Mouse (Mus musculus): ENCODE data around the gene Abcb10. TPM values are rescaled to one million over a fixed set of nuclear protein-coding genes. Genes with fewer than 3 reads are reported as not detected.
A peak's percentile ranks its signal among the peaks of the same experiment; 100 is the strongest.

Abcb10 gene
- polyA plus RNA-seq, 1 experiment, result 15.2 TPM

DNA sequence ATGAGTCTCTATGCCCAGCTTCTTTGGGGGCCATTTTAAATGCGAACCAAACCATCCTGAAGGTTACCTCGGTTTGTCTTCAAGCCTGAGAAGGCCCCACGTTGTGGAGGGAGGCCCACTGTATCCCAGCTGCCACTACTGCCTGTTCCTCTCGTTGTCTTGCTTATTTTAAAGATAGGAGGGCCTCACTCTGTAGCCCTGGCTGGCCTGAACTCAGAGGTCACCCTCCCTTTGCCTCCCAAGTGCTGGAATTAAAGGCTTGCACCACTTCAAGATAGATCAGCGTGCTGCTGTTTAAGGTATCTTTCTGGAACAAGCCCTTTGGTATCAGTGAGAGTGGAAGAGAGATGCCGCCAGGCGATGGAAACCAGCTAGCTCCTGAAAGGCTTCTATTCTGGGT is 6.2 kb upstream of the Abcb10 start:
- Histone ChIP-seq H3K9me3 (ENCODE audit: control insufficient read depth, low read length) (no peaks in the 10 kb centered on the region), H3K4me1 (ENCODE audit: control insufficient read depth) (peaks cover 91% of the 10 kb centered on the region), H3K4me3 (replicated peaks) (peak overlapping the region; percentile 63), H3K36me3 (ENCODE audit: control insufficient read depth) (peaks cover 67% of the 10 kb centered on the region), H3K27me3 (ENCODE audit: control insufficient read depth) (no peaks in the 10 kb centered on the region)
- TF ChIP-seq TAL1 (IDR thresholded peaks at IDR 0.05; ENCODE audit: low read length), result no peak
- no peak for TF ChIP-seq GATA1 (IDR thresholded peaks at IDR 0.05; ENCODE audit: low read length)

DNA sequence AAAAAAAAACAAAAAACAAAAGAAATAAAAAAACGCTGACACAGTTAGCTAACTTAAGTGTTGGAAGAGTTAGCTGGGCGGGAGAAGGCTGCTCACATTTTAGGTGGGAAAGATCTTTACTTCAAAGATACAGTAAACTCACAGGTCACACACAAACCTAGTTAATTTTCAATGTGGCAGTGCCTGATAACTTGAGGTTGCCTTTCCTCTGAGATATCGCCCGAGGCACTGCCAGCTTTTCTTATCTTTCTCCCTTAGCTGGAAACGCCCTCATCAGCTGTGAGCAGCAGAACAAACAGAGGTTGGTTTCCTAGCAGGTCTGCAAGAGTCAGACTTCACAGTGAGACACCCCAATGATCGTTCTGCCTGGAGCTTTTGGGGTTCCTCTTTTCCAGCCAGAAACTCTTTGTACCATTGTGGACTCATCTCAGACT is 5.7 kb upstream of the Abcb10 start:
- no peaks in the 10 kb centered on the region for H3K9me3 ChIP-seq (ENCODE audit: control insufficient read depth, low read length)
- H3K36me3 ChIP-seq (ENCODE audit: control insufficient read depth), result peaks cover 64% of the 10 kb centered on the region
- peak overlapping the region; percentile 63 for H3K4me3 ChIP-seq (replicated peaks)
- H3K4me1 ChIP-seq (ENCODE audit: control insufficient read depth), result peaks cover 91% of the 10 kb centered on the region
- TF ChIP-seq TAL1 (IDR thresholded peaks at IDR 0.05; ENCODE audit: low read length), result peak; percentile 95
- peak; percentile 100 for TF ChIP-seq GATA1 (IDR thresholded peaks at IDR 0.05; ENCODE audit: low read length)
- H3K27me3 ChIP-seq (ENCODE audit: control insufficient read depth), result no peaks in the 10 kb centered on the region

- TF ChIP-seq GATA1 (IDR thresholded peaks at IDR 0.05; ENCODE audit: low read length), result no peak
- no peak for TF ChIP-seq TAL1 (IDR thresholded peaks at IDR 0.05; ENCODE audit: low read length)
- Histone ChIP-seq H3K27me3 (ENCODE audit: control insufficient read depth) (no peaks in the 10 kb centered on the region), H3K9me3 (ENCODE audit: control insufficient read depth, low read length) (no peaks in the 10 kb centered on the region), H3K4me3 (replicated peaks) (peak overlapping the region; percentile 74), H3K36me3 (ENCODE audit: control insufficient read depth) (peaks cover 80% of the 10 kb centered on the region), H3K4me1 (ENCODE audit: control insufficient read depth) (peaks cover 64% of the 10 kb centered on the region)
These were observed 580 bp downstream of the Abcb10 start for GRCm38 (mm10) chr8:123982291-123982793.

DNA sequence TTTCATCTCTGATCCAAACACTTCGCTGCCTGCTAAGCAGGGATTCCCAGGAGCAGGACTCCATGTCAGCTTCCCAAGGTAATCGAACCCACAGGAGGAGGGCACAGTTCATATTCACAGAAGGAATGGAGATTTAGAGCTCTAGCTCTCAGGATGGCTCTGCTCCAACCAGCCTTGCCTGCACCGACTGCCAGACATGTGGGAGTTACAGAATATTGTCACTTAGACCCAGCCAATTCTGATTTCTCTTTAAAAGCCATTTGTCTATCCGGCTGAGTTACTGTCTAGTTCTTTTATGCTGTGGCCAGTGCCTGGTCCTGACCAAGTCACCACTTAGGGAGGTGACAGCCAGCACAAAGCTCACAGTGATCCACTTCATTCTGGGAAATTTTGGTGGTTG is 1.2 kb downstream of the Abcb10 start:
- TF ChIP-seq TAL1 (IDR thresholded peaks at IDR 0.05; ENCODE audit: low read length), result no peak
- no peak for TF ChIP-seq GATA1 (IDR thresholded peaks at IDR 0.05; ENCODE audit: low read length)
- peaks cover 80% of the 10 kb centered on the region for H3K36me3 ChIP-seq (ENCODE audit: control insufficient read depth)
- H3K4me1 ChIP-seq (ENCODE audit: control insufficient read depth), result peaks cover 63% of the 10 kb centered on the region
- H3K27me3 ChIP-seq (ENCODE audit: control insufficient read depth), result no peaks in the 10 kb centered on the region
- H3K4me3 ChIP-seq (replicated peaks), result peak overlapping the region; percentile 74
- H3K9me3 ChIP-seq (ENCODE audit: control insufficient read depth, low read length), result no peaks in the 10 kb centered on the region

- H3K27me3 ChIP-seq (ENCODE audit: control insufficient read depth), result no peaks in the 10 kb centered on the region
- no peaks in the 10 kb centered on the region; the same call in 1 of the 2 replicates for H3K9me3 ChIP-seq (ENCODE audit: control insufficient read depth, low read length)
- H3K36me3 ChIP-seq (ENCODE audit: control insufficient read depth), result peaks cover 88% of the 10 kb centered on the region
- peaks cover 63% of the 10 kb centered on the region for H3K4me1 ChIP-seq (ENCODE audit: control insufficient read depth)
- H3K4me3 ChIP-seq (replicated peaks), result peak overlapping the region; percentile 74
- TF ChIP-seq TAL1 (IDR thresholded peaks at IDR 0.05; ENCODE audit: low read length) (no peak), GATA1 (IDR thresholded peaks at IDR 0.05; ENCODE audit: low read length) (no peak; the same call in 1 of the 2 replicates)
These were observed 2.7 kb downstream of the Abcb10 start for GRCm38 (mm10) chr8:123980239-123980638.

GRCm38 (mm10) chr8:123978926-123979325 is 4.0 kb downstream of the Abcb10 start:
- Histone ChIP-seq H3K27me3 (ENCODE audit: control insufficient read depth) (no peaks in the 10 kb centered on the region), H3K4me3 (replicated peaks) (peak overlapping the region; percentile 74), H3K36me3 (ENCODE audit: control insufficient read depth) (peaks cover 91% of the 10 kb centered on the region), H3K9me3 (ENCODE audit: control insufficient read depth, low read length) (no peaks in the 10 kb centered on the region; the same call in 1 of the 2 replicates), H3K4me1 (ENCODE audit: control insufficient read depth) (peaks cover 59% of the 10 kb centered on the region)
- no peak; the same call in 2 of the 3 replicates for TF ChIP-seq TAL1 (IDR thresholded peaks at IDR 0.05; ENCODE audit: low read length)
- TF ChIP-seq GATA1 (IDR thresholded peaks at IDR 0.05; ENCODE audit: low read length), result 0 out of 2 replicates have a peak, but pooled peaks have one; percentile 26

- Histone ChIP-seq H3K9me3 (ENCODE audit: control insufficient read depth, low read length) (no peaks in the 10 kb centered on the region; the same call in 1 of the 2 replicates), H3K4me3 (replicated peaks) (peak overlapping the region; percentile 74), H3K27me3 (ENCODE audit: control insufficient read depth) (no peaks in the 10 kb centered on the region), H3K4me1 (ENCODE audit: control insufficient read depth) (peaks cover 57% of the 10 kb centered on the region), H3K36me3 (ENCODE audit: control insufficient read depth) (peaks cover 95% of the 10 kb centered on the region)
- TF ChIP-seq TAL1 (IDR thresholded peaks at IDR 0.05; ENCODE audit: low read length) (no peak), GATA1 (IDR thresholded peaks at IDR 0.05; ENCODE audit: low read length) (no peak)
These were observed 4.6 kb downstream of the Abcb10 start for GRCm38 (mm10) chr8:123978166-123978838.

GRCm38 (mm10) chr8:123977499-123977898 is 5.4 kb downstream of the Abcb10 start:
- Histone ChIP-seq H3K36me3 (ENCODE audit: control insufficient read depth) (peaks cover 98% of the 10 kb centered on the region), H3K4me1 (ENCODE audit: control insufficient read depth) (peaks cover 60% of the 10 kb centered on the region), H3K9me3 (ENCODE audit: control insufficient read depth, low read length) (no peaks in the 10 kb centered on the region; the same call in 1 of the 2 replicates), H3K4me3 (replicated peaks) (peak overlapping the region; percentile 74), H3K27me3 (ENCODE audit: control insufficient read depth) (no peaks in the 10 kb centered on the region)
- TF ChIP-seq GATA1 (IDR thresholded peaks at IDR 0.05; ENCODE audit: low read length) (no peak), TAL1 (IDR thresholded peaks at IDR 0.05; ENCODE audit: low read length) (no peak)

DNA sequence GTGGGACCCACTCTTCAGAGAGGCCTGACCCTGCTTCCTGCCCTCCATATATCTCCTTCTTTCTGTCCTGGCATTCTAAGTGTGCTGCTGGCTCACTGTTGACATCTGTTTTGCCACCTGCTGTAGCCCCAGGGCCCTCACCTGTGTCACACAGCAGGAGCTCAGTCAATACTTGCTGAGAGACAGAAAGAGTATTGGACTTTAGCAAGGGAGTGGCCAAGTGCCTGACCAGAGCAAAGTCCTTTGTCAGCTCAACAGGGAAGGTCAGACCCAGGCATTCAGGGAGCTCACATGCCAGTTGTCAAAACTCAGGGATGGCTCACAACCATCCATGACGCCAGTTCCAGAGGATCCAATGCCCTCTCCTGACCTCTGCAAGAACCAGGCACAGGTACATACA is 9.4 kb downstream of the Abcb10 start:
- TF ChIP-seq GATA1 (IDR thresholded peaks at IDR 0.05; ENCODE audit: low read length), result no peak
- no peak for TF ChIP-seq TAL1 (IDR thresholded peaks at IDR 0.05; ENCODE audit: low read length)
- Histone ChIP-seq H3K9me3 (ENCODE audit: control insufficient read depth, low read length) (no peaks in the 10 kb centered on the region; the same call in 1 of the 2 replicates), H3K36me3 (ENCODE audit: control insufficient read depth) (peaks cover 98% of the 10 kb centered on the region), H3K27me3 (ENCODE audit: control insufficient read depth) (no peaks in the 10 kb centered on the region; the same call in 1 of the 2 replicates), H3K4me3 (replicated peaks) (peak overlapping the region; percentile 23), H3K4me1 (ENCODE audit: control insufficient read depth) (peaks cover 85% of the 10 kb centered on the region)

All from erythroblast, embryonic 14.5 days (primary cell).